Mouse (Mus musculus): ENCODE results near the gene Gm45717. TPM values are rescaled to one million over a fixed set of nuclear protein-coding genes. Genes with fewer than 3 reads are reported as not detected.

Gene Gm45717
- total and polyA plus RNA-seq, 2 experiments from 2014 or later: not detected

- WGBS: 84% methylated on average over 11 of the region's 11 CpGs
- no peak for TF ChIP-seq CTCF (IDR thresholded peaks at IDR 0.05)
- H3K9ac ChIP-seq (replicated peaks; ENCODE audit: low read length, poor library complexity, severe bottlenecking): no peak overlapping the region
Measured at GRCm38 (mm10) chr7:140953133-140953532, 2.6 kb downstream of the Gm45717 start.

GRCm38 (mm10) chr7:140952441-140952840 lies 3.3 kb downstream of the Gm45717 start:
- ATAC-seq (ENCODE audit: low FRiP score): no peak
- no peak overlapping the region for H3K4me3 ChIP-seq (ENCODE audit: low read depth, low read length)
- no peak for DNase-seq (ENCODE audit: low spot score)
- H3K36me3 ChIP-seq (ENCODE audit: insufficient read depth, low read length): no peaks in the 10 kb centered on the region
- H3K4me2 ChIP-seq (ENCODE audit: low read depth, low read length, poor library complexity, severe bottlenecking): no peak overlapping the region
- H3K9me3 ChIP-seq (ENCODE audit: low read length): no peaks in the 10 kb centered on the region
- no peaks in the 10 kb centered on the region for H3K4me1 ChIP-seq (ENCODE audit: insufficient read depth, low read length)
- no peak overlapping the region for H3K27ac ChIP-seq (ENCODE audit: low read depth, low read length)
- no peak overlapping the region for H3K9ac ChIP-seq (replicated peaks; ENCODE audit: low read length, poor library complexity, severe bottlenecking)
- TF ChIP-seq CTCF (IDR thresholded peaks at IDR 0.05): no peak
- 87% methylated on average over 7 of the region's 7 CpGs for WGBS
- H3K27me3 ChIP-seq (ENCODE audit: insufficient read depth, low read length): no peaks in the 10 kb centered on the region

More at GRCm38 (mm10) chr7:140953133-140953532, 2.6 kb downstream of the Gm45717 start:
- no peaks in the 10 kb centered on the region for H3K36me3 ChIP-seq (ENCODE audit: insufficient read depth, low read length)
- ATAC-seq (ENCODE audit: low FRiP score) (no peak), DNase-seq (ENCODE audit: low spot score) (no peak)
- no peak overlapping the region for H3K4me2 ChIP-seq (ENCODE audit: low read depth, low read length, poor library complexity, severe bottlenecking)
- no peak overlapping the region for H3K27ac ChIP-seq (ENCODE audit: low read depth, low read length)
- H3K27me3 ChIP-seq (ENCODE audit: insufficient read depth, low read length): no peaks in the 10 kb centered on the region
- H3K9me3 ChIP-seq (ENCODE audit: low read length): no peaks in the 10 kb centered on the region
- H3K4me1 ChIP-seq (ENCODE audit: insufficient read depth, low read length): no peaks in the 10 kb centered on the region
- no peak overlapping the region for H3K4me3 ChIP-seq (ENCODE audit: low read depth, low read length)

GRCm38 (mm10) chr7:140951765-140952164 lies 4.0 kb downstream of the Gm45717 start:
- H3K4me2 ChIP-seq (ENCODE audit: low read depth, low read length, poor library complexity, severe bottlenecking): no peak overlapping the region
- no peak overlapping the region for H3K27ac ChIP-seq (ENCODE audit: low read depth, low read length)
- H3K27me3 ChIP-seq (ENCODE audit: insufficient read depth, low read length): no peaks in the 10 kb centered on the region
- no peaks in the 10 kb centered on the region for H3K4me1 ChIP-seq (ENCODE audit: insufficient read depth, low read length)
- 78% methylated on average over 6 of the region's 6 CpGs for WGBS
- no peaks in the 10 kb centered on the region for H3K36me3 ChIP-seq (ENCODE audit: insufficient read depth, low read length)
- no peak for TF ChIP-seq CTCF (IDR thresholded peaks at IDR 0.05)
- DNase-seq (ENCODE audit: low spot score): no peak
- no peak overlapping the region for H3K4me3 ChIP-seq (ENCODE audit: low read depth, low read length)
- no peak for ATAC-seq (ENCODE audit: low FRiP score)
- H3K9me3 ChIP-seq (ENCODE audit: low read length): no peaks in the 10 kb centered on the region
- no peak overlapping the region for H3K9ac ChIP-seq (replicated peaks; ENCODE audit: low read length, poor library complexity, severe bottlenecking)

GRCm38 (mm10) chr7:140951051-140951450 lies 4.7 kb downstream of the Gm45717 start:
- H3K9me3 ChIP-seq (ENCODE audit: low read length): no peaks in the 10 kb centered on the region
- ATAC-seq (ENCODE audit: low FRiP score) (no peak), DNase-seq (ENCODE audit: low spot score) (no peak)
- H3K27ac ChIP-seq (ENCODE audit: low read depth, low read length): no peak overlapping the region
- H3K4me3 ChIP-seq (ENCODE audit: low read depth, low read length): no peak overlapping the region
- 54% methylated on average over 8 of the region's 8 CpGs for WGBS
- no peaks in the 10 kb centered on the region for H3K4me1 ChIP-seq (ENCODE audit: insufficient read depth, low read length)
- no peaks in the 10 kb centered on the region for H3K27me3 ChIP-seq (ENCODE audit: insufficient read depth, low read length)
- no peak overlapping the region for H3K9ac ChIP-seq (replicated peaks; ENCODE audit: low read length, poor library complexity, severe bottlenecking)
- no peak for TF ChIP-seq CTCF (IDR thresholded peaks at IDR 0.05)
- H3K36me3 ChIP-seq (ENCODE audit: insufficient read depth, low read length): no peaks in the 10 kb centered on the region
- H3K4me2 ChIP-seq (ENCODE audit: low read depth, low read length, poor library complexity, severe bottlenecking): no peak overlapping the region

GRCm38 (mm10) chr7:140949824-140950530 lies 5.8 kb downstream of the Gm45717 start, which contains the start of gene Ifitm5:
Gene Ifitm5, minus strand, starts transcription at chr7:140950291.
- H3K9me3 ChIP-seq (ENCODE audit: low read length): no peaks in the 10 kb centered on the region
- no peak within 1 kb of the TSS for H3K4me3 ChIP-seq (ENCODE audit: low read depth, low read length)
- WGBS: 80% methylated on average over 16 of the region's 16 CpGs
- no peaks in the 10 kb centered on the region for H3K27me3 ChIP-seq (ENCODE audit: insufficient read depth, low read length)
- H3K4me2 ChIP-seq (ENCODE audit: low read depth, low read length, poor library complexity, severe bottlenecking): no peak within 1 kb of the TSS
- H3K36me3 ChIP-seq (ENCODE audit: insufficient read depth, low read length): no peaks in the 10 kb centered on the region
- H3K4me1 ChIP-seq (ENCODE audit: insufficient read depth, low read length): no peaks in the 10 kb centered on the region
- no peak for TF ChIP-seq CTCF (IDR thresholded peaks at IDR 0.05)
- H3K27ac ChIP-seq (ENCODE audit: low read depth, low read length): no peak within 1 kb of the TSS
- DNase-seq (ENCODE audit: low spot score) (no peak), ATAC-seq (ENCODE audit: low FRiP score) (no peak)
- no peak within 1 kb of the TSS for H3K9ac ChIP-seq (replicated peaks; ENCODE audit: low read length, poor library complexity, severe bottlenecking)

- Histone ChIP-seq H3K4me2 (ENCODE audit: low read depth, low read length, poor library complexity, severe bottlenecking) (no peak overlapping the region), H3K27me3 (ENCODE audit: insufficient read depth, low read length) (no peaks in the 10 kb centered on the region), H3K9ac (replicated peaks; ENCODE audit: low read length, poor library complexity, severe bottlenecking) (no peak overlapping the region), H3K4me3 (ENCODE audit: low read depth, low read length) (no peak overlapping the region), H3K4me1 (ENCODE audit: insufficient read depth, low read length) (no peaks in the 10 kb centered on the region), H3K27ac (ENCODE audit: low read depth, low read length) (no peak overlapping the region), H3K36me3 (ENCODE audit: insufficient read depth, low read length) (no peaks in the 10 kb centered on the region), H3K9me3 (ENCODE audit: low read length) (no peaks in the 10 kb centered on the region)
- DNase-seq (ENCODE audit: low spot score): no peak
- no peak for TF ChIP-seq CTCF (IDR thresholded peaks at IDR 0.05)
- ATAC-seq (ENCODE audit: low FRiP score): no peak
- WGBS: 94% methylated on average over 6 of the region's 6 CpGs
Measured at GRCm38 (mm10) chr7:140949255-140949654, 6.5 kb downstream of the Gm45717 start.

Data from midbrain, postnatal 0 days (tissue).